Comparison of ENCODE assay signal across 8 mouse cellular contexts in the genomic region with DNA sequence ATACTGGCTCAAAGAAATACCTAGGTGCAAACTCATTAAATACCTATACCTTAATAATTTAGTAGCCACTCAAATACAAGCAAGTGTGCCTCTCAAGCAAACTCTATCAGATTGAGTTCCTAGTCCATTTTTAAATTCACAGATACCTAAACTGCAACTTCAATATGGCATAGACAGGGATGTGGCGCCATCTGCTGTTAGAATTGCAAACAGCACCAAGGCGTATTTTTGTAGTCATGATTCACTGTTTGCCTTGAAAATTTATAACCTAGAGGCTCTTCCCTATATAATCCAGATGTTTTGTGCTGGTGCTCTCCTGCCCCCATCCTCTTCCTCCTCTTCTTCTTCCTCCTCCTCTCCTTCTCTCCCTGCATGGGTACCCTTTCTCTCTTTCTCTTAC. TPM values are rescaled to one million over a fixed set of nuclear protein-coding genes. Genes with fewer than 3 reads are reported as not detected.
A peak's percentile ranks its signal among the peaks of the same experiment; 100 is the strongest.
DNase-seq lines count a peak whose midpoint lies in the region; ATAC-seq and TF ChIP-seq lines count a peak whose summit lies in the region.

No protein-coding gene starts in this region.

- no peak for ATAC-seq in hindbrain, embryonic 11.5 days (ENCODE audit: low FRiP score)
- ATAC-seq in hindbrain, embryonic 16.5 days = no peak
- peak; percentile 12 for ATAC-seq in activated CD4-positive, CD25-positive, alpha-beta regulatory T cell, adult 4 months
- peak; percentile 38; the same call in 1 of the 2 replicates for ATAC-seq in common myeloid progenitor, adult 5-6 weeks (replicated peaks; ENCODE audit: low read depth, poor library complexity, severe bottlenecking)

- H3K4me2 ChIP-seq in hindbrain, embryonic 11.5 days (replicated peaks; ENCODE audit: low read depth, low read length) = no peak overlapping the region
- H3K4me2 ChIP-seq in hindbrain, embryonic 16.5 days (ENCODE audit: low read length) = no peak overlapping the region

- H3K4me3 ChIP-seq in hindbrain, embryonic 11.5 days (ENCODE audit: low read depth, low read length) = no peak overlapping the region
- H3K4me3 ChIP-seq in hindbrain, embryonic 16.5 days (ENCODE audit: low read length) = no peak overlapping the region
- no peak overlapping the region for H3K4me3 ChIP-seq in thymus, adult 2 months (ENCODE audit: control insufficient read depth, insufficient read depth, low read length)

- no peaks in the 10 kb centered on the region for H3K9me3 ChIP-seq in hindbrain, embryonic 11.5 days (ENCODE audit: control insufficient read depth, low read length)
- no peaks in the 10 kb centered on the region for H3K9me3 ChIP-seq in hindbrain, embryonic 16.5 days (ENCODE audit: control insufficient read depth, low read length)

- peak; percentile 88 for DNase-seq in hindbrain, embryonic 11.5 days (ENCODE audit: low spot score)
- peak; percentile 8 for DNase-seq in heart, postnatal 25 days (ENCODE audit: low spot score)
- DNase-seq in left cerebral cortex, postnatal 14 days (ENCODE audit: low spot score in 2 of 2) = peak; percentile 88 to 91
- DNase-seq in ovary, adult 18-20 months (ENCODE audit: low spot score) = peak; percentile 17
- peak; percentile 78 for DNase-seq in thymus, adult 2 months

- H3K27ac ChIP-seq in hindbrain, embryonic 11.5 days (ENCODE audit: low read depth, low read length) = no peak overlapping the region
- no peak overlapping the region for H3K27ac ChIP-seq in hindbrain, embryonic 16.5 days (ENCODE audit: low read depth, low read length)
- no peak overlapping the region for H3K27ac ChIP-seq in thymus, adult 2 months (ENCODE audit: control insufficient read depth, insufficient read depth, low read length)

- intact Hi-C loops in heart, postnatal 25 days (cut with DNase I) = loop anchor here (1.0 to 10.0 kb wide), 3 partner anchors 97 to 296 kb away; no protein-coding TSS in a partner anchor
- intact Hi-C loops in left cerebral cortex, postnatal 14 days (cut with DNase I) = loop anchor here (1.0 kb wide), 2 partner anchors 97 to 154 kb away; no protein-coding TSS in a partner anchor

- no peaks in the 10 kb centered on the region; the same call in 1 of the 2 replicates for H3K4me1 ChIP-seq in hindbrain, embryonic 11.5 days (replicated peaks; ENCODE audit: control insufficient read depth, insufficient read depth, low read length)
- H3K4me1 ChIP-seq in hindbrain, embryonic 16.5 days (ENCODE audit: control insufficient read depth, insufficient read depth, low read depth, low read length) = peaks cover 12% of the 10 kb centered on the region
- peaks cover 4% of the 10 kb centered on the region; the same call in 1 of the 2 replicates for H3K4me1 ChIP-seq in thymus, adult 2 months (replicated peaks; ENCODE audit: control insufficient read depth, insufficient read depth, low read length)

- WGBS in hindbrain, embryonic 11.5 days = 0% methylated on average over 2 of the region's 2 CpGs
- WGBS in hindbrain, embryonic 16.5 days = 2% methylated on average over 2 of the region's 2 CpGs
- WGBS in thymus, adult 2 months = 1% methylated on average over 2 of the region's 2 CpGs

- TF ChIP-seq CTCF in thymus, adult 2 months (IDR thresholded peaks at IDR 0.05; ENCODE audit: borderline replicate concordance, control insufficient read depth, extremely low read depth, insufficient read depth, low read length, poor library complexity) = no peak

- H3K9ac ChIP-seq in hindbrain, embryonic 11.5 days (ENCODE audit: low read depth, low read length) = no peak overlapping the region
- H3K9ac ChIP-seq in hindbrain, embryonic 16.5 days (ENCODE audit: low read depth, low read length) = no peak overlapping the region

- TF ChIP-seq POLR2A in thymus, adult 2 months (IDR thresholded peaks at IDR 0.05; ENCODE audit: control insufficient read depth, extremely low read depth, insufficient read depth, low read length, poor library complexity) = no peak

- H3K36me3 ChIP-seq in hindbrain, embryonic 11.5 days (ENCODE audit: control insufficient read depth, insufficient read depth, low read length) = no peaks in the 10 kb centered on the region
- H3K36me3 ChIP-seq in hindbrain, embryonic 16.5 days (ENCODE audit: control insufficient read depth, insufficient read depth, low read length) = no peaks in the 10 kb centered on the region
- no peaks in the 10 kb centered on the region for H3K36me3 ChIP-seq in thymus, adult 2 months (ENCODE audit: control insufficient read depth, insufficient read depth, low read length)

- H3K27me3 ChIP-seq in hindbrain, embryonic 11.5 days (ENCODE audit: control insufficient read depth, insufficient read depth, low read length) = no peaks in the 10 kb centered on the region
- no peaks in the 10 kb centered on the region for H3K27me3 ChIP-seq in hindbrain, embryonic 16.5 days (replicated peaks; ENCODE audit: control insufficient read depth, insufficient read depth, low read length)
- no peaks in the 10 kb centered on the region for H3K27me3 ChIP-seq in thymus, adult 2 months (ENCODE audit: control insufficient read depth, insufficient read depth, low read length)

RNA-seq across cellular contexts. Expression of gene Dnajc27, which starts 2.1 kb away (rescaled TPM):
- 8.6 and 9.8 TPM in 2 replicates for polyA plus RNA-seq in hindbrain, embryonic 11.5 days (2014; fragmentation: Nextera tagmentation; extraction: Ambion mirVana)
- 24.1 and 24.3 TPM in 2 replicates for polyA plus RNA-seq in hindbrain, embryonic 16.5 days (2015; fragmentation: Nextera tagmentation; extraction: Ambion mirVana)
- 1 to 10 TPM; 2.8 to 3.8 TPM for polyA plus RNA-seq in activated CD4-positive, CD25-positive, alpha-beta regulatory T cell, adult 4 months (2017; shearing (Covaris generic))
- 8.5 and 9.2 TPM in 2 replicates for total RNA-seq in common myeloid progenitor, adult 5-6 weeks (2017)
- 1 to 10 TPM; 7.2 TPM for total RNA-seq in heart, postnatal 25 days (2021)
- 10 to 100 TPM; 80.8 to 82.0 TPM for total RNA-seq in left cerebral cortex, postnatal 14 days (2021)
- polyA plus RNA-seq in thymus, adult 2 months (2012; rRNA removed) = 8.9 and 9.4 TPM in 2 replicates

RNA-seq across cellular contexts. Expression of gene Efr3b, which starts 41.6 kb away (rescaled TPM):
- polyA plus RNA-seq in hindbrain, embryonic 11.5 days (2014; fragmentation: Nextera tagmentation; extraction: Ambion mirVana) = 11.2 and 14.5 TPM in 2 replicates
- 34.2 and 39.0 TPM in 2 replicates for polyA plus RNA-seq in hindbrain, embryonic 16.5 days (2015; fragmentation: Nextera tagmentation; extraction: Ambion mirVana)
- under 1 TPM in 1 of 2 experiments, not detected in 1; 0.37 TPM for polyA plus RNA-seq in activated CD4-positive, CD25-positive, alpha-beta regulatory T cell, adult 4 months (2017; shearing (Covaris generic))
- 1.3 and 1.4 TPM in 2 replicates for total RNA-seq in common myeloid progenitor, adult 5-6 weeks (2017)
- 1 to 10 TPM; 7.3 to 7.9 TPM for total RNA-seq in heart, postnatal 25 days (2021)
- 10 to 100 TPM; 95.7 to 97.7 TPM for total RNA-seq in left cerebral cortex, postnatal 14 days (2021)
- 1.5 TPM in 2 replicates for polyA plus RNA-seq in thymus, adult 2 months (2012; rRNA removed)

RNA-seq across cellular contexts. Expression of gene Adcy3, which starts 52.6 kb away (rescaled TPM):
- 2.9 and 3.0 TPM in 2 replicates for polyA plus RNA-seq in hindbrain, embryonic 11.5 days (2014; fragmentation: Nextera tagmentation; extraction: Ambion mirVana)
- 15.7 and 16.0 TPM in 2 replicates for polyA plus RNA-seq in hindbrain, embryonic 16.5 days (2015; fragmentation: Nextera tagmentation; extraction: Ambion mirVana)
- polyA plus RNA-seq in activated CD4-positive, CD25-positive, alpha-beta regulatory T cell, adult 4 months (2017; shearing (Covaris generic)) = 1 to 10 TPM; 4.1 to 5.0 TPM
- total RNA-seq in common myeloid progenitor, adult 5-6 weeks (2017) = 0.58 and 2.0 TPM in 2 replicates
- total RNA-seq in heart, postnatal 25 days (2021) = 1 to 10 TPM; 3.2 TPM
- total RNA-seq in left cerebral cortex, postnatal 14 days (2021) = 10 to 100 TPM; 54.3 to 57.5 TPM
- 20.8 and 25.5 TPM in 2 replicates for polyA plus RNA-seq in thymus, adult 2 months (2012; rRNA removed)

Comparison
In these comparisons a context has a peak if more than half of its experiments do, and no peak if none do; other contexts are left out.
1. ATAC-seq: peak in activated CD4-positive, CD25-positive, alpha-beta regulatory T cell, adult 4 months (single experiment) and common myeloid progenitor, adult 5-6 weeks (single experiment); none in hindbrain, embryonic 11.5 days (single experiment) and hindbrain, embryonic 16.5 days (single experiment).
2. DNase-seq: peak in every context shown above with its lines; median percentile 90 in left cerebral cortex, postnatal 14 days; 88 in hindbrain, embryonic 11.5 days; 78 in thymus, adult 2 months; 17 in ovary, adult 18-20 months; 8 in heart, postnatal 25 days.